In genomic region chr19:30114919-30115441, GRCm38 (mm10) we compare ENCODE assay signal across 12 mouse cellular contexts.
A peak's percentile ranks its signal among the peaks of the same experiment; 100 is the strongest.
DNase-seq lines count a peak whose midpoint lies in the region; ATAC-seq and TF ChIP-seq lines count a peak whose summit lies in the region.
"Had no signal": no experiment of that assay in that cellular context is flagged by ENCODE, and none has a peak within 500 bp of the region (broad histone marks: within the 10 kb centered on the region; RNA-seq: fewer than 3 reads in every experiment).

No protein-coding gene starts in this region.

- H3K9ac ChIP-seq in limb, embryonic 11.5 days (ENCODE audit: low read length): no peak overlapping the region

- H3K36me3 ChIP-seq in limb, embryonic 11.5 days (ENCODE audit: control insufficient read depth, insufficient read depth, low read length): no peaks in the 10 kb centered on the region

- H3K4me3 ChIP-seq in gastrocnemius, adult 2 months: peak overlapping the region; percentile 42; the same call in 1 of the 2 replicates
- no peak overlapping the region for H3K4me3 ChIP-seq in limb, embryonic 11.5 days (ENCODE audit: low read depth, low read length)

- H3K9me3 ChIP-seq in limb, embryonic 11.5 days (ENCODE audit: control insufficient read depth, low read length): no peaks in the 10 kb centered on the region

- no peak for DNase-seq in gastrocnemius, adult 2 months
- DNase-seq in gastrocnemius, postnatal 36 days: no peak
- DNase-seq in testis, postnatal 10 days (ENCODE audit: low spot score): peak; percentile 60
- no peak for DNase-seq in testis, postnatal 14 days (ENCODE audit: low spot score)
- peak; percentile 55 for DNase-seq in limb, embryonic 11.5 days (ENCODE audit: low spot score)
- DNase-seq in layer of hippocampus, adult 8-10 months (ENCODE audit: low spot score in 2 of 2): no peak
- DNase-seq: B cell, adult 2 months; cerebellum, postnatal 36 days; kidney, adult 8-10 months had no signal

- peak; percentile 37; the same call in 1 of the 2 replicates for ATAC-seq in limb, embryonic 11.5 days (ENCODE audit: insufficient number of reproducible peaks, low FRiP score, low TSS enrichment, low read depth)
- no peak for ATAC-seq in monocyte, adult 5-6 weeks (replicated peaks; ENCODE audit: insufficient number of reproducible peaks, low FRiP score, low TSS enrichment, poor library complexity, severe bottlenecking)
- ATAC-seq in megakaryocyte, adult 5-6 weeks (ENCODE audit: poor library complexity, severe bottlenecking): no peak

- no peak overlapping the region for H3K27ac ChIP-seq in gastrocnemius, adult 2 months
- H3K27ac ChIP-seq in limb, embryonic 11.5 days (replicated peaks; ENCODE audit: low read depth, low read length): no peak overlapping the region
- H3K27ac ChIP-seq: macrophage had no signal

- WGBS in limb, embryonic 11.5 days: 51% methylated on average over 14 of the region's 14 CpGs

- no peak for TF ChIP-seq CTCF in gastrocnemius, adult 2 months (IDR thresholded peaks at IDR 0.05)

- no peaks in the 10 kb centered on the region for H3K27me3 ChIP-seq in limb, embryonic 11.5 days (ENCODE audit: control insufficient read depth, insufficient read depth, low read length)

- no peak overlapping the region for H3K4me2 ChIP-seq in limb, embryonic 11.5 days (ENCODE audit: low read depth, severe bottlenecking)

- intact Hi-C loops in gastrocnemius, adult 2 months (cut with DNase I): no loop called here
- intact Hi-C loops in gastrocnemius, postnatal 36 days (cut with DNase I): no loop called here

- peaks cover 13% of the 10 kb centered on the region for H3K4me1 ChIP-seq in limb, embryonic 11.5 days (ENCODE audit: control insufficient read depth, insufficient read depth, low read length)

Comparison
In these comparisons a context has a peak if more than half of its experiments do, and no peak if none do; other contexts are left out.
1. DNase-seq: peak in testis, postnatal 10 days (single experiment) and limb, embryonic 11.5 days (single experiment); none in gastrocnemius, adult 2 months (single experiment), gastrocnemius, postnatal 36 days (0 of 2), testis, postnatal 14 days (single experiment) and layer of hippocampus, adult 8-10 months (0 of 2).